Mouse (Mus musculus) lung, postnatal 25 days (tissue): Measurements from ENCODE around the gene Cfap54.

ENCODE experiments used
- DNase-seq: peaks from one replicate; pipeline ENCODE4 v3.0.0; 2022; ENCODE audit warnings: low spot score

Gene Cfap54

DNA sequence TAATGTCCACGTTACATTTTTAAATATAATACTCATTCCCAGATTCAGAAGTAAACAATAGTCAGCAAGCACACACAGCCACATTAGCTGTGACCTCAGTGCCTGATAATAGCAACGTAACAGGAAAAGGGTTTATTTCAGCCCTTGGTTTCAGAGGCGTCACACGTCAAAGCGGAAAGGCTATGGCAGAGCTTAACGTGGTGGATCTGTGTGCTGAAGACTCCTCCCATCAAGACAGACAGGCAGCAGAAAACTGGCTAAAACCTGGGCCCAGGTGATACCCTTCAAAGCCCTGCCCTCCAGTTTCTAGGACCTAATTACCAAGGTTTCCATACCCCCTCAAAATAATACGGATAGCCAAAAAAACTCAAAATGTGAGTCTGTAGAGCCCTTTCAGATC lies 16.0 kb upstream of the Cfap54 start:
- DNase-seq = no peak

- DNase-seq = no peak
Observed at GRCm38 (mm10) chr10:93095827-93096226, 14.4 kb upstream of the Cfap54 start.

DNA sequence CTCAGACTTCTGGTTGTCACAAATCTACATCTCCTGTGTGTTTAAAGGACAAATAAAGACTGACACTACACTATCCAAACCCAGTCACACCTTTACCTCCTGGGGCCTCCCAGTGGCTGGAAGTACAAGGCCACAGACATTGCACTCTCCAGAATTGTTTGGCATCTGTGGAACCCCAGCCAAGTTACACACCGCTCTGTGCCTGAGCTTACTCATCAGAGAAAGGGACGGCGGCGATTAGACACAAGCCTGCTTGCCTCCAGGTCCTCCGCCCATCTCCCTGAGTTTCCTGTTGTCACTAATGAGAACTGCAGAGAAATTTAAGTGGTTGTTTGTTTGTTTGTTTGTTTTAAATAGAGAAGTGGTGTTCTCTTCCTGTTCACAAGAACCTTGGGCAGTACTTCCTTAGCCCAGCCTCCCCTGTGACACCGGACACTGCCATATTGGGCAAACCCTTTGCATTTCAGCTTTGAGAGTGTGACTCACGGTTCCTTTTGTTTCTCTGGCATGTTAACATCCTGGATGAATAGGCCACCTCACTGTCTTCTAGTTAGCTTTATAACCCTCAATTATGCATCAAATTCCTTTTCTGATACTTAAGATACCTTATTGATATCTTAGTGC lies 13.7 kb upstream of the Cfap54 start:
- DNase-seq = peak; percentile 13

GRCm38 (mm10) chr10:93091928-93092327 lies 10.5 kb upstream of the Cfap54 start:
- no peak for DNase-seq

DNA sequence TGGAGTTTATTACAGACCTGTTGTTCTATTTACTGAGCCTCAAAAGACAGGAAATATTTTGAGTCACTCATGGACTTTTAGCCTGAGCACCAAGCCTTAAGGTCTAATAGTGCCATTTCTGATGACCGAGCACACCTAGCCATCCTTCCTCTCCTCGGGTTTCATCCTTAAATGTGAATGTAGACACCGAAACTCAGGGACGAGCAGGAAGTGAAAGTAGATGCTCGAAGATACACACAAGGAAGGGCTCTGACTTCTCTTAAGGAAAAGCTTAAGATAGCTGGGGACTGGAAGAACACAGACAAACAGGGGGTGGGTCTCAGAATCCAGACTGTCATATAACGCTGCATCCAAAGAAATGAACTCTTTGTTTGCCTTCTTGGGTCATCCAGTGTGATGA lies 8.8 kb upstream of the Cfap54 start:
- DNase-seq = no peak

GRCm38 (mm10) chr10:93088396-93089048 lies 7.1 kb upstream of the Cfap54 start:
- DNase-seq = no peak

GRCm38 (mm10) chr10:93087504-93087903 lies 6.1 kb upstream of the Cfap54 start:
- DNase-seq = no peak

GRCm38 (mm10) chr10:93083963-93084340 lies 2.5 kb upstream of the Cfap54 start:
- no peak for DNase-seq

DNA sequence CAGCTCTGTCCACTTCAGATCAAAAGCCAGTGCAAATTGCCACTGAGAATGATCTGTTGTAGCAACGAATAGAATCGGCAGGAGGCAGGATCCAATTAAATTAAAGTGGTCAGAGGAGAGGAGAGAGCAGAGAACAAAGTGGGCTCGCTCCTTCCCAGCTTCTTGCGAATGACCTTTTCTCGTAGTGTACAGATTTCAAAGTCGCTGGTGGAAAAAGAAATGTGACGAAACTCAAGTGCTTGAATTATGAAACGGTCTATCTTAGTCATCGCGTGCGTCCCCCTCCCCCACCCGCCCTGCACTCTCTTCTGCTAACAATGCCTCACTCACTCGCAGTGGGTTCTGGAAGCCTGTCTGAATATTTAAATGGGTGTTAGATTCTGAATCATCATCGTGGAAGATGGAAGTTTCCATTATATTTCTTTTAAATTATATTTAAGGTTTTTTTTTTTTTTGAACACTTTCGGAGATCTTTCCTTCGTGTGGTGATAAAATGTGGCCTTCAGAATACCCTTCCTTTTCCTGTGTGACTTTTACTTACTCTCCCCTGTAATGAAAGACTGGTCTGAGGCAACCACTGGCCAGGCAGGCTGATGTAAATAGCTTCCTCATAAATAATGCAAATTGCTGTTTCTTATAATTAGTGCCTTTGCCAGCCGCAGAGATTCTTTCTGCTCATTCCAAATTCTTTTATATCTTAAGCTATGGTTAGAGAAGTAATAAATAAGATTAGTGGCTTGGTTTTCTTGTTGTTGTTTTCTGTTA lies 2.0 kb upstream of the Cfap54 start:
- no peak for DNase-seq

DNA sequence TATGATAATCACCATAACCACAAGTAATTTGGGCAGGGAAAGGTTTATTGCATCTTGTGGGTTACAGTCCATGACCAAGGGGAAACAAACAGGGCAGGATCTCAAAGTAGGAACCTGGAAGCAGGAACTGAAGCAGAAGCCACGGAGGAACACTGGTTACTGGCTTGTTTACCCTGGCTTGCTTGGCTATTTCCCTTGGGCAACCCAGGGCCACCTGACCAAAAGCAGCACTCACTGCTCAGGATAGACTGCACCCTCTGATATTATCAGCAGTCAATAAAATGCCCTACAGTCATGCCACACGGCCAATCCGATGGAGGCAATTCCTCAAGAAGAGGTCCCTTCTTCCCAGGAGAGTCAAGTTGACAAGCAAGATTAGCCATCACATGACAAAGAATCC lies 1.9 kb downstream of the Cfap54 start:
- DNase-seq = no peak

- no peak for DNase-seq
Observed at GRCm38 (mm10) chr10:93077935-93078479, 3.4 kb downstream of the Cfap54 start.

DNA sequence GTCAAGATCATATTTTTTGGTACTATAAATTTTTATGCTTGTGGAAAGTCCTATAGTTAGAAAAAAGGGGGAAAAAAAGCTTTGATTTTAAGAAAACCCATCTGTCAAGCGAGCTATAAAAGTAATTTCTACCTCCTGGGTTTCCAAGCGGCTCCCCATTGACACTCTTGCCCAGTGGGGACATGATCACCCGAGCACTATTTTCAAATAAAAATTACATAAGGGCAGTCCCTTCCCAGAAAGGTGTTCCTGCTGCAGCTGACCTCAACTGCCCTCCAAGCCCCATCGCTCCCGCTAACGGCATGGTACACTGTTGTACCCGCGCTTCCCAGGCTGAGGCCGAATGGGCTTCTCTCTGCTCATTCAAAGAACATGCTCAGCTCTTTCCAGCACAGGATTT lies 5.0 kb downstream of the Cfap54 start:
- no peak for DNase-seq

DNA sequence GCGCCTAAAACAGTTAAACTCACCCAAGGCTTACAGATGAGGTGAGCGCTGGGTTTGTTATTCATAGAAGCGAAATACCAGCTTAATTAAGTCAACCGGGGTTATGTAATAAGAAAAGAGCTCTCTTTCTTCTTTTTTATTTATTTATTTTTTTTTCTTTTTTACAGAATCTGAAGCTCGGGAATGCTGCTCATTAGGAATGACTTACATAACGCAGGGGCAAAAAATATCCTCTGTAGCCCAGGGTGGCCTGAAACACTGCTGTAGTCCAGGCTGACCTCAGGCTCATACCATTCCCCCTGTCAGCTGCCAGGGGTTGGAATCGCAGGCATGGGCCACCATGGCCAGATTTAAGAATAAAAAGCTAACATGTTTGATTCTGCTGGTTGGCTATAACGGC lies 5.6 kb downstream of the Cfap54 start:
- DNase-seq = no peak

DNA sequence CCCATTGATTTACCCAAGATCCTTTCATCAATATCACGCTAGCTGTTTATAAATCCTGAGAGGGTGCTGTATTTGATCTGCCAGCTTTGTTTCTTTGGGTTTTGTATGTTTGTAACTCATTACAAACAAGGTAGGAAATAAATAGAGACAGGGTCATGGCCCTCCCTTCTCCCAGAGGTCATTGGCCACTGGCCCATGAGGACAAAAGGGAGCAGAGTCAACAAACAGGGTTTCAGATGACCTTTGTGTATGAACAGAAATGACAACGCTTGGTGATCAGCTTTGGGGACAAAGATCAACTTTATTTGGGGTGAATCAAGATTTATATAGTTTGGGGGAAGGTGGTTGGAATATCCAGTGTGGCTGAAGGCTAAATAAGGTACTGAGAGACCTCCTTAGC lies 8.6 kb downstream of the Cfap54 start:
- DNase-seq = no peak

GRCm38 (mm10) chr10:93071753-93072152 lies 9.7 kb downstream of the Cfap54 start:
- no peak for DNase-seq

DNA sequence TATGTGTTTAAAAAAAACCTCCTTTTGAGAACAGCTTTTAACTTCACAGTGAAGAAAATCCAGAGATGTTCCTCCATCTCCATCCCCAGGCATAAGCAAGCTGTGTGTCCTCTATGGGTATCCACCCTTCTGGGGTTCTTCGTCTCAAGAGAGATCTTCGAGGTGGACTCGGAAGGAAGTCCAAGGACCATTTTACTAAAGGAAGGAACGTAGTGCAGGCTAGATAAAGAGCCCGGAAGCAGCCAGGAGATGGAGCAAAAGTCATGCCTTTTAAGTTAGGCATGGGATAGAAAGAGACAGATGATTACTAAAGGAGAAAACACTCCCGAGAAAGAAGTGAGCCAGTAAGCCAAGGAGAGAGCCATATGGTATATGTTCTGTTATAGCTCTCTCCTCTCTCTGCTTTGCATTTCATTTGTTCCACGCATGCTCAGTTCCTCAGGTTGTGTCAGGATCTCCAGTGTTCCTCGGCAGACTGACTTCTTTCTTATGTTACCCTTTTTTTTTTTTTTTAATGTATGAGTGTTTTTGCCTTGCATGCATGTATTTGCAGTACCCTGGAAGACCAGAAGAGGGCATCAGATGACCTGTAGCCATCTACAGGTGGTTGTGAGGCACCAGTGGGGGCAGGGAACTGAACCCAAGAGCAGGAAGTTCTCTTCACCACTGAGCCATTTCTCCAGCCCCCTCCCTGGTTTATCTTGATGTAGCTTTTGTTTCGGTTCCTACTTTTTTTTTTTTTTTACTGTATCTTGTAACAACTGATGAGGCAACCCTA lies 11.1 kb downstream of the Cfap54 start:
- DNase-seq = peak; percentile 82

DNA sequence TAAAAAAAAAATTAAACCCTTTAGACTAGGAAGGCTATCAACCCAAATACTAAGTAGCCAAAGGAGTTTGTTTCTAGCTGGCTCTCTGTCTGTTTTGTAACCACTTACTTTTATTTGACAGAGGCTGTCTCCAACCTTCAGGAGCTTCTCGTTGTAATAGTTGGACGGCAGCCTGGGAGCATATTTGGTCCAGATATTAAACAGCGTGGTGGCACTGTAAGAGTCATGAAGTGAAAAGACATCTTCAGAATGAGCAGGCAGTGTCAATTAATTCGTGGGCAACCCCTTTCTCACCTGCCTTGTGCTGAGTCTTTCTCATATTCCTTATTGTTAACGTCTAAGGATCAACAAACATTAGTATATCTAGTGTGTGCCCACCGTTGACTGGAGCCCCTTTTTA lies 11.7 kb downstream of the Cfap54 start:
- no peak for DNase-seq

DNA sequence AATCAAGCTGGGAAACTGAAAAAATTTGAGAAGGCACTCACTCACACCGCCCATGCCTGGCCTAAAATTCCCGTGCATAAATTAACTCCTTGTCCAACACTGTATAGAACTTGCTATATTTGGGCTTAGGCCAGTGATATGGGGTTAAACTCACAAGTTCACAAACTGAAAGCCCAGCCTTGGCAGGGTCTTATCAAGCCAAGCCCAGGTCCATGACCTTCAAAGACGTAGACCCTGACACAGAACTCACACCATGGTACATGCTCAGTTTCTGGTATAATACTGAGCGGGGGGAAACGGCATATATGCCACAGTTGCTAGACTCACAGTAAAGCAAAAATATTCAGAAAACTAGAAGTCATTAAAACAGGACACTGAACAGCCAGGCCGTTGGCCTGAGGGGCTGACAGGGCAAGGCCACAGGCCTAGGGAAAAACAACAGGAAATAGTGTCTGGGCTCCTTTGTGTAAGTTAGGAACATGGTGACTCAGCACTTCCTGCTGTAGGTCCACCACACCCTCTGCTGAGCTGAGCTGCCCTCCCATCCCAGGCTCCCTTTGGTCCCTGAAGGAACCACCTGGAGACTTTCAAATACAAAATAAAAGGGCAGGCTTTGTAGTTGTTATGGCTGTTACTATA lies 12.3 kb downstream of the Cfap54 start:
- peak; percentile 74 for DNase-seq

DNA sequence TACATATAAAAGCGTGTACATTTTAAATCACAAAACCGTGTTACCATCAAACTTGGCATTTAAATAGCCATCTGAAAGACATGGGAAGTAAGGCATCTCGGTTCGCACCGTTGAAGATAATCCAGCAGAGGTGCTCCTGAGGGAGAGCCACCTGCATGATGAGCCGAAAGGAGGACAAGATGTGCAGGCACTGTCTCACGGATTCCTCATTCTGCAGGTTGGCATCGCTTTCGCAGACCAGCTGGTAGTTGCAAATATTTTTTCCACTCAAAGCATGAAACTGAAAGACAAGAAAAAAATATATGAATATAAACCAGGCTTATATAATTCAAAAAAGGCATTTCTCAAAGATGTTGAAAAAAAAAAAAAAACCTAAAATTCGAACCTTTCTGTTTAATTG lies 16.4 kb downstream of the Cfap54 start:
- DNase-seq = no peak

DNA sequence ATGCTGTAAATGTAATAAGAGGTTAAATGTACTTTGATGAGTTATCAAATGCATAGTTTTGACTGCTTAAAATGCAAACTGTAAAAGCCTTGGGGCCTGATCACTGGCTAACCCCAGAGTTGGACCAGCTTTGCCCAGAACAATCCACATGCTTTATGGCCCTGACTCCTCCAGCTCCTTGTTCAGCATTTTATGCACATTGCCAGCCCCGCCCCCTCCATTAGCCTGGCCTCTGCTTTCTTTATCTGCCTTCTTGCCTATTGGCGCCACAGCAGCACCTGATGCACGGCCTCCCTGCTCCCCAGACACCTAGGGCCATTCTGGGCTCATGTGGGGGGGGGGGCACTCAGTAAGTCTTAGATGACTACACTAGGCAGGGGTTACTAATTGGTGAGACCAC lies 17.8 kb downstream of the Cfap54 start:
- no peak for DNase-seq

- no peak for DNase-seq
Observed at GRCm38 (mm10) chr10:93062395-93062794, 19.0 kb downstream of the Cfap54 start.

- DNase-seq = no peak
Observed at GRCm38 (mm10) chr10:93053867-93054266, 27.6 kb downstream of the Cfap54 start.
